Mouse (Mus musculus) telencephalon, adult 2 months (tissue): ENCODE data around the gene Gm5799.
"Not testable (repeated sequence)": the region's sequence is repeated elsewhere in the genome, so short reads cannot be mapped to it uniquely, and the experiment has no call there.

Experiments used
- DNase-seq: peaks from one replicate; pipeline ENCODE4 v3.0.0-alpha.2; 2011; ENCODE audit warnings: low read depth, low spot score

Gene Gm5799

GRCm38 (mm10) chr14:43543276-43543675, at the start of gene Gm5799:
Gene Gm5799 (plus strand): TSS chr14:43543576.
- not testable (repeated sequence) for DNase-seq

- DNase-seq = not testable (repeated sequence)
Observed at GRCm38 (mm10) chr14:43531052-43532010, 12.0 kb upstream of the Gm5799 start.

GRCm38 (mm10) chr14:43532011-43532383, 11.4 kb upstream of the Gm5799 start:
- not testable (repeated sequence) for DNase-seq

GRCm38 (mm10) chr14:43532387-43532786, 11.0 kb upstream of the Gm5799 start:
- not testable (repeated sequence) for DNase-seq

GRCm38 (mm10) chr14:43538144-43538543, 5.2 kb upstream of the Gm5799 start:
- not testable (repeated sequence) for DNase-seq

- DNase-seq = not testable (repeated sequence)
Observed at GRCm38 (mm10) chr14:43546281-43546680, 2.9 kb downstream of the Gm5799 start.

GRCm38 (mm10) chr14:43552271-43552670, 8.9 kb downstream of the Gm5799 start:
- not testable (repeated sequence) for DNase-seq

GRCm38 (mm10) chr14:43577969-43578368, 34.6 kb downstream of the Gm5799 start:
- DNase-seq = not testable (repeated sequence)

- DNase-seq = not testable (repeated sequence)
Observed at GRCm38 (mm10) chr14:43579046-43579445, 35.7 kb downstream of the Gm5799 start, which contains the start of gene Gm17654. Gene Gm17654 (minus strand): TSS chr14:43579146.
